Mouse (Mus musculus): ENCODE measurements around the gene Samd4b.

Samd4b gene

GRCm38 (mm10) chr7:28377190-28378065, 220.5 kb downstream of the Samd4b start:
- DNase-seq (ENCODE audit: low spot score): no peak

- peak; percentile 47 for DNase-seq (ENCODE audit: low spot score)
Observed at GRCm38 (mm10) chr7:28376011-28376771, 221.8 kb downstream of the Samd4b start.

GRCm38 (mm10) chr7:28375176-28375921, 222.6 kb downstream of the Samd4b start:
- peak; percentile 76 for DNase-seq (ENCODE audit: low spot score)

GRCm38 (mm10) chr7:28374647-28375046, 223.3 kb downstream of the Samd4b start:
- no peak for DNase-seq (ENCODE audit: low spot score)

- DNase-seq (ENCODE audit: low spot score): no peak
Observed at GRCm38 (mm10) chr7:28373891-28374495, 224.0 kb downstream of the Samd4b start.

- peak; percentile 69 for DNase-seq (ENCODE audit: low spot score)
Observed at GRCm38 (mm10) chr7:28373131-28373581, 224.8 kb downstream of the Samd4b start.

GRCm38 (mm10) chr7:28372251-28373108, 225.5 kb downstream of the Samd4b start, which contains the start of gene Plekhg2:
TSS of gene Plekhg2 (minus strand) at chr7:28372599.
- DNase-seq (ENCODE audit: low spot score): peak; percentile 94

- DNase-seq (ENCODE audit: low spot score): no peak
Observed at GRCm38 (mm10) chr7:28371514-28371989, 226.4 kb downstream of the Samd4b start.

- DNase-seq (ENCODE audit: low spot score): no peak
Observed at GRCm38 (mm10) chr7:28370977-28371513, 226.9 kb downstream of the Samd4b start.

GRCm38 (mm10) chr7:28370051-28370450, 227.9 kb downstream of the Samd4b start:
- DNase-seq (ENCODE audit: low spot score): no peak

GRCm38 (mm10) chr7:28368276-28368920, 229.5 kb downstream of the Samd4b start:
- DNase-seq (ENCODE audit: low spot score): no peak

- DNase-seq (ENCODE audit: low spot score): no peak
Observed at GRCm38 (mm10) chr7:28367663-28368275, 230.2 kb downstream of the Samd4b start.

GRCm38 (mm10) chr7:28362441-28363060, 235.4 kb downstream of the Samd4b start:
- DNase-seq (ENCODE audit: low spot score): no peak

GRCm38 (mm10) chr7:28361647-28362341, 236.2 kb downstream of the Samd4b start:
- DNase-seq (ENCODE audit: low spot score): no peak

GRCm38 (mm10) chr7:28360291-28360690, 237.7 kb downstream of the Samd4b start:
- no peak for DNase-seq (ENCODE audit: low spot score)

- DNase-seq (ENCODE audit: low spot score): no peak
Observed at GRCm38 (mm10) chr7:28359854-28360253, 238.1 kb downstream of the Samd4b start.

- no peak for DNase-seq (ENCODE audit: low spot score)
Observed at GRCm38 (mm10) chr7:28358431-28358830, 239.5 kb downstream of the Samd4b start.

GRCm38 (mm10) chr7:28357984-28358383, 240.0 kb downstream of the Samd4b start:
- DNase-seq (ENCODE audit: low spot score): no peak
